Mouse (Mus musculus) embryonic fibroblast, embryonic 13.5 days (primary cell): ENCODE results near the gene Eif2s1.

Experiments used
- CTCF ChIP-seq: IDR thresholded peaks from 2 replicates; pipeline ENCODE4 v1.5.1; 2011; ENCODE audit warnings: mild to moderate bottlenecking, control low read depth, low read length, moderate library complexity, borderline replicate concordance; ENCODE audit not compliant: insufficient read depth
- POLR2A ChIP-seq: IDR thresholded peaks from 2 replicates; pipeline ENCODE4 v1.6.1; 2011; ENCODE audit warnings: low read depth, mild to moderate bottlenecking, control low read depth, low read length, moderate library complexity

DNA sequence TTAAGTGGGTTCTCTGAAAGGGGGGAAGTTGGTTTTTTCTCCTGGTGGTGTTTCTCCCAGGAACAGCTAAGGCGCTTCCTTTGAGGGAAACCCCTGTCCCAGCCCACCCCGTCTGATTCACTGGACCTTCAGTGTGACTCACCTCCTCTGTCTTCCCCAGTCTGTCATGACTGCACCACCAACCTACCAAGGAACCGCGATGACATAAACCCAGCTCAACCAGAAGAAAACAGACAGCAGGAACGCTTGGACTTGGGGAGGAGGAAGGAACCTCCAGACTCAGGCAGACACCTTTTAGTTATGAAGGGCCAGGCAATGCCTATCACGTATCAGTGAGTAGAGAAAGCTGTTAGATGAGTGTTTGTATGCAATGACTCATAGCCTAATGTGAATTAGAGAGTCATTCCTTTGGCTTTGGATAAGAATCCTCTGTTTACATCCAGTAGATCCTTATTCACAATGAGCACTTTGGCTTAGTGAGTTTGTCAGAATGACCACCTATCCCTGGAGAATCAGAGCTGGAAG is 46.5 kb downstream of the Eif2s1 start:
- no peak for TF ChIP-seq CTCF
- no peak for TF ChIP-seq POLR2A
